Mouse (Mus musculus) thymus, postnatal 10 days (tissue): ENCODE measurements around the gene Cacng7.
"Not testable (repeated sequence)": the region's sequence is repeated elsewhere in the genome, so short reads cannot be mapped to it uniquely, and the experiment has no call there.

Experiments
- DNase-seq, 2 experiments: peaks; one replicate each; pipeline ENCODE4 v3.0.0; 2021; ENCODE audit warnings: low spot score in 2 of 2

Gene Cacng7

GRCm38 (mm10) chr7:3389444-3390412 lies 57.0 kb downstream of the Cacng7 start:
- no peak for DNase-seq

GRCm38 (mm10) chr7:3390413-3391080 lies 57.8 kb downstream of the Cacng7 start, which contains the start of gene Cacng8:
Gene Cacng8 (plus strand): TSS chr7:3390683.
- DNase-seq, result no peak

- DNase-seq, result no peak
Measured at GRCm38 (mm10) chr7:3391081-3391451, 58.3 kb downstream of the Cacng7 start.

- DNase-seq, result no peak
Measured at GRCm38 (mm10) chr7:3391809-3392208, 59.1 kb downstream of the Cacng7 start.

GRCm38 (mm10) chr7:3397355-3397754 lies 64.6 kb downstream of the Cacng7 start:
- DNase-seq, result no peak

GRCm38 (mm10) chr7:3397797-3398196 lies 65.0 kb downstream of the Cacng7 start:
- DNase-seq, result no peak

GRCm38 (mm10) chr7:3398363-3398762 lies 65.6 kb downstream of the Cacng7 start:
- not testable (repeated sequence) for DNase-seq

GRCm38 (mm10) chr7:3399937-3400336 lies 67.2 kb downstream of the Cacng7 start:
- no peak for DNase-seq

- no peak for DNase-seq
Measured at GRCm38 (mm10) chr7:3409729-3410520, 77.2 kb downstream of the Cacng7 start.

- no peak for DNase-seq
Measured at GRCm38 (mm10) chr7:3411160-3411941, 78.6 kb downstream of the Cacng7 start.

- peak in 1 of 2 experiments; percentile 63 for DNase-seq
Measured at GRCm38 (mm10) chr7:3412036-3412435, 79.3 kb downstream of the Cacng7 start.

- no peak for DNase-seq
Measured at GRCm38 (mm10) chr7:3414888-3415287, 82.1 kb downstream of the Cacng7 start.

GRCm38 (mm10) chr7:3415378-3415777 lies 82.6 kb downstream of the Cacng7 start:
- DNase-seq, result peak; percentile 36 to 43
